Mouse (Mus musculus): ENCODE measurements around the gene Ifitm3.

DNA sequence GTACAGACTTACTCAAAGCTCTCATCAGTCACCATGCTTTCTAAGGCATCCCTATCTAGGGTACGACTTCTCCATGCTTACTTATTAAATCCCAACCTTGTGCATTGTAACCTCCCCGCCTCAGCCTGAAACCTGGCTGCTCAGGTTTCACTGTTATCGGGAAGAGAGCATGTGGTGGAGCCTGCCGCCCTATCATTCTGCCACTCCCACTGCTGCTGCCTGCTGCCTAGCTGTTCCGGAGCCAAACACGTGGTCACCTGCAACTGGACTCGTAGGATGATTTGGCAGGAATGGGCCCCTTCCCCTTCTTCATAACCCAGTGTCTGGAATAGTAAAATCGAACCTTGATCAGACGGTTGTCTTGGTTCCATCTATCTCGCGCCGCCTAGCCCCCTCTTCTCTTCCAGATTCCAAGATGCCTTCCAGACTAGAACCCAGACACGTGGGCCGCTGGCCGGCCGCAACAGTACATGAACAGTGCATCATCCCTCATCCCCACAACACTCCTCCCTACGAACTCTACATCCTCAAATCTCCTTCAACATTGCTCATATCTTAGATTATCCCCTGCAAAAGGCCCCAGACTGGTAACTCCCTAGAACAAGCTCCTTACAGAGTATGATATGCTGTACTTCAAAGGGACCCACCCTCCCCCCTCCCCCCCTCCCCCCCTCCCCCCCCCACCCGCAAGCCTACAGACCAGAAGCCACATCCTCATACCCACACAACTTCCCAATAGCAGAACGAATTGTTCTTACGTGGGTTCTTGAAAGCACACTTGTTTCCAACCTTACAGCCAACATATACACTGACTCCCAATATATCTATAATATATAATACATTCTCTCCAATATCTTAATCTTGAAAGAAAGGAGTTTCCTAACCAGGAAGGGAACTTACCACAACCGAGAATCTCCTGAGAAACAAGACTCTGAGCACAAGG lies 27.8 kb upstream of the Ifitm3 start:
- TF ChIP-seq POLR2A (IDR thresholded peaks at IDR 0.05; ENCODE audit: borderline replicate concordance, insufficient read depth, low read length) (no peak), CTCF (IDR thresholded peaks at IDR 0.05; ENCODE audit: borderline replicate concordance, insufficient read depth, low read depth, low read length) (no peak)
